Mouse (Mus musculus): ENCODE results near the gene Gm21915.

DNA sequence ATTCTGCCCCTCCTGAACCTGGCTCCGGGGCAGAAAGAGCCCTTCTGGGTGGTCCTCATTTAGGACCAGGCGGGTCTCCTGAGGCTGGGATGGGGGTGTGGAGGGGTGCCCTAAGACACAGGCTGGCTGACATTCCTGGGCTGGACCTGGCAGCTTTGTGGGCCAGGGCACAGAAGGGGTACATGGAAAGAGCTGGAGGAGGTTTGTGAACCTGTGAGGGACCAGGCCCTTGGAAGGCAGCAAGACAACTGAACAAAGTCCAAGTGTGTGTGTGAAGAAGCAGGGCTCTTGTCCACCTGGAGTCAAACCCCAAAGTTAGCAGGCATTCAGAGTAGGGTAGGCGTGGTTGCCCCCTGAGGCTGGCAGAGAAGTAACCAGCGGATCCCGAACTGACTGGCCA, 16.6 kb downstream of the Gm21915 start:
- no peak for TF ChIP-seq CTCF (IDR thresholded peaks at IDR 0.05; ENCODE audit: control insufficient read depth, insufficient read depth, insufficient read length)
- TF ChIP-seq MAX (IDR thresholded peaks at IDR 0.05) = no peak
